Mouse (Mus musculus) brain, embryonic 18.5 days (tissue): ENCODE measurements around the gene Sec14l5.

ENCODE experiments used
- DNase-seq: peaks from one replicate; pipeline ENCODE4 v3.0.0-alpha.2; 2012; ENCODE audit warnings: low read depth, low spot score

Sec14l5 gene

GRCm38 (mm10) chr16:5147037-5147385 is at the start of gene Sec14l5:
Gene Sec14l5 (plus strand): TSS chr16:5147109.
- no peak for DNase-seq

- no peak for DNase-seq
Observed at GRCm38 (mm10) chr16:5101000-5101399, 45.9 kb upstream of the Sec14l5 start.

- DNase-seq = no peak
Observed at GRCm38 (mm10) chr16:5109877-5110276, 37.0 kb upstream of the Sec14l5 start.

- DNase-seq = no peak
Observed at GRCm38 (mm10) chr16:5111021-5111420, 35.9 kb upstream of the Sec14l5 start.

- DNase-seq = no peak
Observed at GRCm38 (mm10) chr16:5113002-5113550, 33.8 kb upstream of the Sec14l5 start.

- no peak for DNase-seq
Observed at GRCm38 (mm10) chr16:5113582-5113981, 33.3 kb upstream of the Sec14l5 start.

GRCm38 (mm10) chr16:5119385-5119784 is 27.5 kb upstream of the Sec14l5 start:
- no peak for DNase-seq

GRCm38 (mm10) chr16:5119845-5120244 is 27.1 kb upstream of the Sec14l5 start:
- DNase-seq = no peak

GRCm38 (mm10) chr16:5123476-5123875 is 23.4 kb upstream of the Sec14l5 start:
- DNase-seq = no peak

- no peak for DNase-seq
Observed at GRCm38 (mm10) chr16:5130196-5130595, 16.7 kb upstream of the Sec14l5 start.

- no peak for DNase-seq
Observed at GRCm38 (mm10) chr16:5130766-5131165, 16.1 kb upstream of the Sec14l5 start.

GRCm38 (mm10) chr16:5131251-5131922 is 15.5 kb upstream of the Sec14l5 start:
- DNase-seq = no peak

- no peak for DNase-seq
Observed at GRCm38 (mm10) chr16:5132401-5132801, 14.5 kb upstream of the Sec14l5 start, which contains the start of gene Ppl. Gene Ppl (minus strand): TSS chr16:5132421.

GRCm38 (mm10) chr16:5134623-5135330 is 12.1 kb upstream of the Sec14l5 start:
- DNase-seq = no peak

- no peak for DNase-seq
Observed at GRCm38 (mm10) chr16:5135551-5136261, 11.2 kb upstream of the Sec14l5 start.

GRCm38 (mm10) chr16:5136505-5136904 is 10.4 kb upstream of the Sec14l5 start:
- no peak for DNase-seq

GRCm38 (mm10) chr16:5137006-5137540 is 9.8 kb upstream of the Sec14l5 start:
- DNase-seq = no peak

- DNase-seq = no peak
Observed at GRCm38 (mm10) chr16:5139741-5140140, 7.2 kb upstream of the Sec14l5 start.

GRCm38 (mm10) chr16:5145570-5145969 is 1.3 kb upstream of the Sec14l5 start:
- peak; percentile 67 for DNase-seq

- DNase-seq = no peak
Observed at GRCm38 (mm10) chr16:5146367-5147036, 407 bp upstream of the Sec14l5 start.

- no peak for DNase-seq
Observed at GRCm38 (mm10) chr16:5150544-5150943, 3.6 kb downstream of the Sec14l5 start.
